Mouse (Mus musculus) midbrain, embryonic 10.5 days (tissue): ENCODE data around the gene B9d2. TPM values are rescaled to one million over a fixed set of nuclear protein-coding genes. Genes with fewer than 3 reads are reported as not detected.

ENCODE experiments used
- DNase-seq: peaks from one replicate; pipeline ENCODE4 v3.0.0-alpha.2; 2017; ENCODE audit warnings: low spot score
- H3K27ac ChIP-seq: fragments of 300-500 bp; sonication (generic); replicated peaks from 2 replicates; pipeline ENCODE4 v1.5.1; 2016; ENCODE audit warnings: mild to moderate bottlenecking
- H3K27me3 ChIP-seq: fragments of 300-500 bp; sonication (generic); 2 replicates; pipeline ENCODE4 v1.6.1; 2016; ENCODE audit warnings: low read depth, mild to moderate bottlenecking; ENCODE audit not compliant: poor library complexity, severe bottlenecking
- H3K36me3 ChIP-seq: fragments of 300-500 bp; sonication (generic); 2 replicates; pipeline ENCODE4 v1.6.1; 2016; ENCODE audit warnings: mild to moderate bottlenecking, moderate library complexity
- H3K4me1 ChIP-seq: fragments of 300-500 bp; sonication (generic); 2 replicates; pipeline ENCODE4 v1.6.1; 2016
- H3K4me3 ChIP-seq: fragments of 300-500 bp; sonication (generic); 2 replicates; pipeline ENCODE4 v1.5.1; 2016; ENCODE audit warnings: mild to moderate bottlenecking, moderate library complexity
- H3K9me3 ChIP-seq: fragments of 300-500 bp; sonication (generic); replicated peaks from 2 replicates; pipeline ENCODE4 v1.6.1; 2016; ENCODE audit warnings: mild to moderate bottlenecking
- WGBS: fragments of 180-500 bp; shearing (Covaris S2); methylation state at CpG from one replicate; pipeline ENCODE4 v1.1.7; 2016; 5-methylcytosine and 5-hydroxymethylcytosine counted together
- polyA plus RNA-seq: library from polyadenylated mRNA; unstranded; fragments of >200 nt; fragmentation: Nextera tagmentation; extraction: Ambion mirVana; gene quantifications from 2 replicates; pipeline ENCODE4 v1.2.1, GENCODE M21; 2016

Gene B9d2
- polyA plus RNA-seq, 1 experiment from 2014 or later, result 38.9 TPM

GRCm38 (mm10) chr7:25689603-25690021 lies 9.0 kb downstream of the B9d2 start:
- Histone ChIP-seq H3K4me1 (peaks cover 45% of the 10 kb centered on the region), H3K27ac (no peak overlapping the region; the same call in 1 of the 2 replicates), H3K27me3 (peaks cover 79% of the 10 kb centered on the region), H3K36me3 (no peaks in the 10 kb centered on the region), H3K9me3 (no peaks in the 10 kb centered on the region; the same call in 1 of the 2 replicates), H3K4me3 (peak overlapping the region; percentile 63)
- 13% methylated on average over 12 of the region's 12 CpGs for WGBS
- no peak for DNase-seq

GRCm38 (mm10) chr7:25690051-25690450 lies 9.5 kb downstream of the B9d2 start:
- no peak for DNase-seq
- Histone ChIP-seq H3K4me3 (peak overlapping the region; percentile 63; the same call in 1 of the 2 replicates), H3K4me1 (peaks cover 45% of the 10 kb centered on the region), H3K36me3 (no peaks in the 10 kb centered on the region), H3K27me3 (peaks cover 74% of the 10 kb centered on the region), H3K27ac (no peak overlapping the region), H3K9me3 (no peaks in the 10 kb centered on the region; the same call in 1 of the 2 replicates)
- 46% methylated on average over 5 of the region's 5 CpGs for WGBS

- WGBS, result 56% methylated on average over 8 of the region's 8 CpGs
- peaks cover 11% of the 10 kb centered on the region for H3K4me1 ChIP-seq
- no peak overlapping the region for H3K27ac ChIP-seq
- no peaks in the 10 kb centered on the region; the same call in 1 of the 2 replicates for H3K9me3 ChIP-seq
- peaks cover 34% of the 10 kb centered on the region for H3K27me3 ChIP-seq
- no peaks in the 10 kb centered on the region for H3K36me3 ChIP-seq
- H3K4me3 ChIP-seq, result no peak overlapping the region
- no peak for DNase-seq
These were observed 13.5 kb downstream of the B9d2 start for GRCm38 (mm10) chr7:25694104-25694503.

GRCm38 (mm10) chr7:25699851-25700250 lies 19.3 kb downstream of the B9d2 start:
- WGBS, result 53% methylated on average over 13 of the region's 13 CpGs
- no peak for DNase-seq

GRCm38 (mm10) chr7:25700732-25701131 lies 20.2 kb downstream of the B9d2 start:
- Histone ChIP-seq H3K27ac (no peak overlapping the region), H3K4me1 (peaks cover 16% of the 10 kb centered on the region), H3K4me3 (no peak overlapping the region), H3K36me3 (no peaks in the 10 kb centered on the region), H3K27me3 (peaks cover 25% of the 10 kb centered on the region), H3K9me3 (peaks cover 20% of the 10 kb centered on the region)
- no peak for DNase-seq
- WGBS, result 77% methylated on average over 12 of the region's 12 CpGs

More at GRCm38 (mm10) chr7:25699851-25700250, 19.3 kb downstream of the B9d2 start:
- Histone ChIP-seq H3K4me1 (peaks cover 13% of the 10 kb centered on the region), H3K36me3 (no peaks in the 10 kb centered on the region), H3K27ac (no peak overlapping the region), H3K4me3 (no peak overlapping the region), H3K27me3 (peaks cover 18% of the 10 kb centered on the region), H3K9me3 (peaks cover 20% of the 10 kb centered on the region)

GRCm38 (mm10) chr7:25702350-25702749 lies 21.8 kb downstream of the B9d2 start:
- Histone ChIP-seq H3K27ac (no peak overlapping the region), H3K36me3 (no peaks in the 10 kb centered on the region), H3K4me3 (no peak overlapping the region), H3K4me1 (peaks cover 16% of the 10 kb centered on the region), H3K9me3 (peaks cover 20% of the 10 kb centered on the region), H3K27me3 (peaks cover 30% of the 10 kb centered on the region)
- DNase-seq, result no peak
- WGBS, result 96% methylated on average over 2 of the region's 2 CpGs

GRCm38 (mm10) chr7:25703793-25704494 lies 23.4 kb downstream of the B9d2 start:
- Histone ChIP-seq H3K9me3 (peaks cover 20% of the 10 kb centered on the region), H3K4me3 (peak overlapping the region; percentile 54; the same call in 1 of the 2 replicates), H3K27me3 (peaks cover 30% of the 10 kb centered on the region), H3K36me3 (no peaks in the 10 kb centered on the region), H3K4me1 (peaks cover 16% of the 10 kb centered on the region), H3K27ac (no peak overlapping the region)
- WGBS, result 22% methylated on average over 10 of the region's 10 CpGs
- DNase-seq, result no peak

GRCm38 (mm10) chr7:25704716-25705364 lies 24.3 kb downstream of the B9d2 start:
- WGBS, result 2% methylated on average over 36 of the region's 37 CpGs

GRCm38 (mm10) chr7:25705801-25706251 lies 25.2 kb downstream of the B9d2 start:
- Histone ChIP-seq H3K9me3 (peaks cover 11% of the 10 kb centered on the region), H3K36me3 (no peaks in the 10 kb centered on the region), H3K4me1 (peaks cover 29% of the 10 kb centered on the region), H3K4me3 (no peak overlapping the region), H3K27ac (no peak overlapping the region), H3K27me3 (peaks cover 30% of the 10 kb centered on the region)
- 69% methylated on average over 6 of the region's 6 CpGs for WGBS
- no peak for DNase-seq

More at GRCm38 (mm10) chr7:25704716-25705364, 24.3 kb downstream of the B9d2 start:
- Histone ChIP-seq H3K36me3 (no peaks in the 10 kb centered on the region), H3K9me3 (peaks cover 18% of the 10 kb centered on the region), H3K27me3 (peaks cover 30% of the 10 kb centered on the region), H3K4me3 (peak overlapping the region; percentile 54), H3K27ac (no peak overlapping the region; the same call in 1 of the 2 replicates), H3K4me1 (peaks cover 19% of the 10 kb centered on the region)
- DNase-seq, result peak; percentile 41

- Histone ChIP-seq H3K27me3 (peaks cover 30% of the 10 kb centered on the region), H3K4me1 (peaks cover 37% of the 10 kb centered on the region), H3K4me3 (no peak overlapping the region), H3K36me3 (peaks cover 2% of the 10 kb centered on the region), H3K9me3 (peaks cover 7% of the 10 kb centered on the region), H3K27ac (no peak overlapping the region)
- WGBS, result 74% methylated on average over 7 of the region's 7 CpGs
- no peak for DNase-seq
These were observed 26.1 kb downstream of the B9d2 start for GRCm38 (mm10) chr7:25706578-25707170.

GRCm38 (mm10) chr7:25707581-25708292 lies 27.2 kb downstream of the B9d2 start:
- H3K27me3 ChIP-seq, result peaks cover 30% of the 10 kb centered on the region
- no peak for DNase-seq
- peaks cover 46% of the 10 kb centered on the region for H3K4me1 ChIP-seq
- no peak overlapping the region for H3K27ac ChIP-seq
- H3K36me3 ChIP-seq, result peaks cover 13% of the 10 kb centered on the region
- no peak overlapping the region for H3K4me3 ChIP-seq
- 61% methylated on average over 15 of the region's 15 CpGs for WGBS
- H3K9me3 ChIP-seq, result no peaks in the 10 kb centered on the region

GRCm38 (mm10) chr7:25709961-25710360 lies 29.4 kb downstream of the B9d2 start:
- 21% methylated on average over 12 of the region's 12 CpGs for WGBS
- Histone ChIP-seq H3K27me3 (peaks cover 11% of the 10 kb centered on the region), H3K4me1 (peaks cover 33% of the 10 kb centered on the region), H3K9me3 (no peaks in the 10 kb centered on the region), H3K36me3 (peaks cover 35% of the 10 kb centered on the region), H3K27ac (peak overlapping the region; percentile 72), H3K4me3 (peak overlapping the region; percentile 21; the same call in 1 of the 2 replicates)
- DNase-seq, result no peak
